Mouse (Mus musculus): ENCODE results near the gene Mad1l1.

GRCm38 (mm10) chr5:140368926-140369325, 47.6 kb upstream of the Mad1l1 start:
- no peak for TF ChIP-seq CTCF (IDR thresholded peaks at IDR 0.05; ENCODE audit: low read depth, low read length)
- TF ChIP-seq POLR2A (IDR thresholded peaks at IDR 0.05; ENCODE audit: extremely low read depth, insufficient read depth, low read length): no peak

All from liver, adult 2 months (tissue).